Comparison of ENCODE assay signal across 8 mouse cellular contexts in genomic region chr8:83803312-83803711, GRCm38 (mm10).
DNase-seq lines count a peak whose midpoint lies in the region; ATAC-seq and TF ChIP-seq lines count a peak whose summit lies in the region.
"Not testable (repeated sequence)": the region's sequence is repeated elsewhere in the genome, so short reads cannot be mapped to it uniquely, and the experiment has no call there.

No protein-coding gene starts in this region.

- not testable (repeated sequence) for H3K4me3 ChIP-seq in ES-E14 (ENCODE audit: insufficient read depth in 1 of 2, low read depth in 1 of 2, low read length in 2 of 2, poor library complexity in 1 of 2, severe bottlenecking in 1 of 2); lung, postnatal 0 days (ENCODE audit: low read depth, low read length)

- not testable (repeated sequence) for H3K27ac ChIP-seq in ES-E14 (ENCODE audit: insufficient read depth, low read depth, low read length, poor library complexity, severe bottlenecking); lung, postnatal 0 days (ENCODE audit: low read length)

- TF ChIP-seq EP300 in lung, postnatal 0 days (IDR thresholded peaks at IDR 0.05), result not testable (repeated sequence)

- not testable (repeated sequence) for H3K27me3 ChIP-seq in lung, postnatal 0 days (replicated peaks; ENCODE audit: insufficient read depth, low read length)

- WGBS in lung, postnatal 0 days, result 17% methylated on average over 1 of the region's 1 CpGs

- H3K4me1 ChIP-seq in ES-E14 (ENCODE audit: control insufficient read depth in 2 of 2, insufficient read depth in 2 of 2, low read length in 2 of 2, poor library complexity in 1 of 2); lung, postnatal 0 days (ENCODE audit: insufficient read depth, low read depth, low read length): not testable (repeated sequence)

- not testable (repeated sequence) for H3K9me3 ChIP-seq in ES-E14 (ENCODE audit: control insufficient read depth, insufficient read depth, low read depth, low read length); lung, postnatal 0 days (ENCODE audit: low read length)

- TF ChIP-seq CTCF in lung, postnatal 0 days (IDR thresholded peaks at IDR 0.05), result peak; percentile 61

- peak; percentile 61 for DNase-seq in 3T3-L1 (ENCODE audit: low read depth, low spot score)
- peak; percentile 60 for DNase-seq in ES-E14 (ENCODE audit: low read depth, low spot score)
- DNase-seq in cerebellum, adult 9-10 months, result peak; percentile 28
- DNase-seq in forelimb bud, embryonic 11.5 days (ENCODE audit: low read depth, low spot score), result peak; percentile 54
- peak; percentile 25 for DNase-seq in kidney, adult 9 months
- peak; percentile 43 for DNase-seq in lung, postnatal 0 days (ENCODE audit: low spot score)
- DNase-seq in natural killer cell, adult 2 months (ENCODE audit: low spot score in 2 of 2), result peak; percentile 6 to 28
- DNase-seq in thymus, postnatal 4 days, result peak; percentile 42

- H3K36me3 ChIP-seq in ES-E14 (ENCODE audit: control insufficient read depth, insufficient read depth, low read length, poor library complexity, severe bottlenecking); lung, postnatal 0 days (ENCODE audit: insufficient read depth, low read length): not testable (repeated sequence)

- H3K4me2 ChIP-seq in lung, postnatal 0 days (replicated peaks; ENCODE audit: low read depth, low read length), result not testable (repeated sequence)

- ATAC-seq in lung, postnatal 0 days, result not testable (repeated sequence)

- in situ Hi-C loops in ES-E14 (cut with MboI; ENCODE audit: low sequenced_read_pairs in 2 of 2, unreplicated experiment in 2 of 2), result not testable (repeated sequence)

- not testable (repeated sequence) for H3K9ac ChIP-seq in ES-E14 (ENCODE audit: insufficient read depth, low read depth, low read length, poor library complexity, severe bottlenecking); lung, postnatal 0 days (replicated peaks; ENCODE audit: low read depth)
